Mouse (Mus musculus) MEL-GATA-1-ER (cell line): Measurements from ENCODE around the gene Olfr785.
"Not testable (repeated sequence)": the region's sequence is repeated elsewhere in the genome, so short reads cannot be mapped to it uniquely, and the experiment has no call there.

Experiments
- DNase-seq: peaks from one replicate; pipeline ENCODE4 v3.0.0-alpha.2; 2012; ENCODE audit warnings: low read depth; ENCODE audit errors: extremely low read depth

The Olfr785 gene

DNA sequence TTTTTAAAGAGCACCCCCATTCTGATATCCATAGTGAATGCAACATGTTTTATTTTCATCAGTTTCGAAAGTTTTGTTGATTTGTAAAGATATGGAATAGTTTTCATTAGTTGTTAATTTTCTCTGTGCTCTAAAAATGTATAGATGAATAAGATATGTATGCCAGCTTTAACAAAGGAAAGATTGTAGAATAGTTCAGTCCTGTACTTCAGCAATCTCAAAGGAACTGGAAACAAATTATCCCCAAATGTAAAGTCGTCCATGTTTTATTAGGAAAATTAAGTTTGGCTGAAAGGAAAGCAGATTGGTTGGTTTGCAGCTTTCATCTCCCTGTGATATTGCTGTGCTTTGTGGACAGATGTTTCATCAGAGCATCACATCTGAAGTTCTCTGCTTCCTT, at the start of gene Olfr785:
Gene Olfr785, plus strand, starts transcription at position 301 of the 400 bp plus-strand sequence.
- no peak for DNase-seq

DNA sequence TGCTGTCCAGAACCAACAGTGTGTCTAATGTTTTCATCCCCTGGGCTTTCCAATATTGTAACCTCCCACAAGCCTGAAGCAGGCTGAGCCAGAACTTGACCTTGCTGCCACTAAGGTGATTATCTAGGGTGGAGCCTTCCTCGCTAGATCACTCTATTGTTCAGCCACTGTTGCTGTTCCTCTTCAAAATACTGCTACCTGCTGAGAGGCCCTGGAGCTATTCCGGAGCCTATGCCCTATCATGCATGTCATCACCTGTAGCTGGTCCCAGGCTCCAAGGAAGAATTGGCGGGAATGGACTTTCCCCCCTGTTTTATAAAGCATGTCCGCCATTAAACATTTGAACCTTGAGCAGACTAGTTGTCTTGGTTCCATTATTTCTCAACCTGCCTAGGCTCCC, 48.7 kb upstream of the Olfr785 start:
- DNase-seq: not testable (repeated sequence)

DNA sequence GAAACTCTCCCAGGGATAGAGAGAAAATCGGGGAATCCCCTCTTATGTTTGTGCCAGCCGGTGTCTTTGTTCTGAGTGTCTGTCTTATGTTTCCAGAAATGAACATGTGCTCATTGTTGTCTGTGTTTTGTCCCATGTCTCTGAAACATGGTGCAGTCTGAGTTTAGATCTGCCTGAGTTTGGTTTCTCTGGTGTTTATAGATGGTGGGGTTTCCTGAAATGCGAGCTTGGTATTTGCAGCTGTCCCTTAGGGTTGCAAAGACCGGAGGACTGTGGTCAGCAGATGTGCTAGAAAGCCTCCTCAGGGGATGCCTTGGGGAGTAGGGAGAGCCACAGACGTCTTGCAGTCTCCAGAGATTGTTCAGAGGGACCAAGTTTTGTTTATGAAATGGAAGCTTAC, 47.9 kb upstream of the Olfr785 start:
- DNase-seq: no peak

DNA sequence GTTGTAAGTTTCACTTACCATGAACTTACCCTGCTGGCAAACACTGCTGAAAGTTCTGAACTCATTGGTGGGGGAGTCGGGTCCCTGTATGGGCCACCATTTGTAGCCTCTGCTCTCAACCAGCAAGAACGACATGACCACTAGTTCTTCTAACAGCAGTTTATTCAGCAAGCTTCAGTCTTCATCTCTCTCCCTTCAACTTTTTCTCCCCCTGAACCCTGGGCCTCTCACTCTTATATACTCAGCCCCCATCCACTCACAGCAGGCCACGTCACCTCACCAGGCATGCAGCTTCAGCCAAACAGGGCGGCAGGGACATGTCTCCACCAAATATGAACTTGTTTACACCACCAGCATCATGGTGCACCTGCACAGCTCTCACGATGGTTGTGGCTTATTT, 31.2 kb upstream of the Olfr785 start:
- DNase-seq: not testable (repeated sequence)

DNA sequence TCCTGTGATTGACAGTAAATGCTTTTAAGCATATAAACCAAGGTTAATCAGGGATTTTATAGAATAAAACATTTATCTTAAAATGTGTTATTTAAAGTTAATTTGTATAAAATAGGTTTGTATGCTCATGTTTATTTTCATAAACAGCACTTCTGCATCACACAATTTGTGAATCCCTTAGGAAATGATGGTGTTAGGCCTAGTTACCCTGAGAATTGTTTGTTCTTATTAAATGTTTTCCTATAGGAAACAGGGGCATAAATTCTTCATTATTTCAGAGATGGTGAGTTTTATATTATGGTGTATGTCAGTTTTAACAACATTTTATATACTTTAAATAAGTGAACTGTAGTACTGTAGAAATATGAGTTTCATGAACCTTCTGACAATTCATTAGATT, 21.4 kb upstream of the Olfr785 start, which contains the start of gene Olfr784:
Gene Olfr784, plus strand, starts transcription at position 301 of the 400 bp plus-strand sequence.
- DNase-seq: no peak

DNA sequence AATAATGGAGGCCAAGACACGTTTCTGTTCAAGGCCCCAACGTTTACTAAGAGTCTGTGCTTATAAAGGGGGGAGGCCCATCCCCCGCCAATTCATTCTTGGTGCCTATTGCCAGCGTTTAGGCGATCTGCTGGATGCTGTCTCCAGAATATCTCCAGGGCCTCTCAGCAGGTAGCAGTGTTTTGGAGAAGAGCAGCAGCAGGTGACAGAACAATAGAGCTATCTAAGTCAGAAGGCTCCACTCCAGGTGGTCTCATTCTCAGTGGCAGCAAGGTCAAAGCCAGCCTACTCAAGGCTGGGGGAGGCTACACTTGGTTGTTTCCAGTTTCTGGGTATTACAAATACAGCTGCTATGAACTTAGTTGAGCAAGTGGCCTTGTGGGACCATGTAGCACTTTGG, 4.3 kb upstream of the Olfr785 start:
- DNase-seq: no peak

DNA sequence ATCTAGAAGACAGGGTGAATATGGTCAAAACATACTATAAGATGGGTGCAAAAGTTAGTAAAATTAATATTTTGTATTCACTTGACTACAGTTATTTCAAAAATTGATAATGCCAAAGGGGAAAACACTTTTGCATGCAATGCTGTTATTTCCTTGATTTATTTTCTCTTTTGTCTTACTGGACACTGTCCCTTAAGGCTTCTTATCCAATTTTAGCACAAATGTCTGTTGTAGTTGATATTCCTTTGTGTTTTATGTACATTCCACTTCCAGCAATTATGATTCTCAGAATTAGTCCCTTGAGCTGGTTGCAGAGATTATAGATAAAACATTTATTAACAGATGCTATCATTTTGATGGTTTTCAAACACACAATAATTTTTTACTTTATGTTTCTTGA, 21.8 kb downstream of the Olfr785 start, which contains the start of gene Olfr786:
Gene Olfr786, plus strand, starts transcription at position 301 of the 400 bp plus-strand sequence.
- DNase-seq: no peak
